Mouse (Mus musculus): ENCODE results near the gene Cep78. TPM values are rescaled to one million over a fixed set of nuclear protein-coding genes. Genes with fewer than 3 reads are reported as not detected.

The Cep78 gene
- polyA plus RNA-seq, 1 experiment from 2014 or later, result 18.2 TPM

- Histone ChIP-seq H3K27me3 (ENCODE audit: control insufficient read depth, insufficient read depth, low read length) (no peaks in the 10 kb centered on the region), H3K36me3 (ENCODE audit: control insufficient read depth, insufficient read depth, low read length) (peaks cover 3% of the 10 kb centered on the region; the same call in 1 of the 2 replicates), H3K27ac (ENCODE audit: low read length) (no peak overlapping the region), H3K4me1 (ENCODE audit: control insufficient read depth, insufficient read depth, low read length) (no peaks in the 10 kb centered on the region; the same call in none of the 2 replicates), H3K9ac (ENCODE audit: low read length) (no peak overlapping the region), H3K4me3 (replicated peaks; ENCODE audit: low read length) (no peak overlapping the region), H3K9me3 (replicated peaks; ENCODE audit: control insufficient read depth, low read length) (no peaks in the 10 kb centered on the region; the same call in 1 of the 2 replicates), H3K4me2 (ENCODE audit: low read depth, low read length) (no peak overlapping the region)
- peak; percentile 62; the same call in 1 of the 2 replicates for ATAC-seq (ENCODE audit: insufficient read depth, low FRiP score)
- 52% methylated on average over 3 of the region's 3 CpGs for WGBS
Observed at GRCm38 (mm10) chr19:15950225-15950624, 34.6 kb downstream of the Cep78 start.

GRCm38 (mm10) chr19:15948867-15949266, 35.9 kb downstream of the Cep78 start:
- Histone ChIP-seq H3K27me3 (ENCODE audit: control insufficient read depth, insufficient read depth, low read length) (no peaks in the 10 kb centered on the region), H3K36me3 (ENCODE audit: control insufficient read depth, insufficient read depth, low read length) (no peaks in the 10 kb centered on the region)
- 73% methylated on average over 1 of the region's 1 CpGs for WGBS

GRCm38 (mm10) chr19:15948426-15948825, 36.4 kb downstream of the Cep78 start:
- H3K27me3 ChIP-seq (ENCODE audit: control insufficient read depth, insufficient read depth, low read length), result no peaks in the 10 kb centered on the region
- H3K9me3 ChIP-seq (replicated peaks; ENCODE audit: control insufficient read depth, low read length), result no peaks in the 10 kb centered on the region; the same call in 1 of the 2 replicates
- no peak for ATAC-seq (ENCODE audit: insufficient read depth, low FRiP score)
- no peak overlapping the region for H3K4me3 ChIP-seq (replicated peaks; ENCODE audit: low read length)
- no peaks in the 10 kb centered on the region; the same call in none of the 2 replicates for H3K4me1 ChIP-seq (ENCODE audit: control insufficient read depth, insufficient read depth, low read length)
- H3K36me3 ChIP-seq (ENCODE audit: control insufficient read depth, insufficient read depth, low read length), result no peaks in the 10 kb centered on the region
- no peak overlapping the region for H3K9ac ChIP-seq (ENCODE audit: low read length)
- no peak overlapping the region for H3K27ac ChIP-seq (ENCODE audit: low read length)
- 81% methylated on average over 7 of the region's 7 CpGs for WGBS
- no peak overlapping the region for H3K4me2 ChIP-seq (ENCODE audit: low read depth, low read length)

More at GRCm38 (mm10) chr19:15948867-15949266, 35.9 kb downstream of the Cep78 start:
- H3K4me1 ChIP-seq (ENCODE audit: control insufficient read depth, insufficient read depth, low read length), result no peaks in the 10 kb centered on the region; the same call in none of the 2 replicates
- no peak for ATAC-seq (ENCODE audit: insufficient read depth, low FRiP score)
- no peak overlapping the region for H3K9ac ChIP-seq (ENCODE audit: low read length)
- no peak overlapping the region for H3K4me2 ChIP-seq (ENCODE audit: low read depth, low read length)
- H3K27ac ChIP-seq (ENCODE audit: low read length), result no peak overlapping the region
- no peaks in the 10 kb centered on the region; the same call in 1 of the 2 replicates for H3K9me3 ChIP-seq (replicated peaks; ENCODE audit: control insufficient read depth, low read length)
- H3K4me3 ChIP-seq (replicated peaks; ENCODE audit: low read length), result no peak overlapping the region

GRCm38 (mm10) chr19:15947237-15947636, 37.6 kb downstream of the Cep78 start, which contains the start of gene Psat1:
Gene Psat1 (minus strand): TSS chr19:15947337.
- H3K4me2 ChIP-seq (ENCODE audit: low read depth, low read length), result no peak within 1 kb of the TSS
- H3K4me3 ChIP-seq (replicated peaks; ENCODE audit: low read length), result no peak within 1 kb of the TSS
- H3K27me3 ChIP-seq (ENCODE audit: control insufficient read depth, insufficient read depth, low read length), result no peaks in the 10 kb centered on the region
- no peaks in the 10 kb centered on the region for H3K36me3 ChIP-seq (ENCODE audit: control insufficient read depth, insufficient read depth, low read length)
- ATAC-seq (ENCODE audit: insufficient read depth, low FRiP score), result no peak
- H3K9me3 ChIP-seq (replicated peaks; ENCODE audit: control insufficient read depth, low read length), result no peaks in the 10 kb centered on the region; the same call in 1 of the 2 replicates
- H3K27ac ChIP-seq (ENCODE audit: low read length), result peak within 1 kb of the TSS; percentile 67
- H3K4me1 ChIP-seq (ENCODE audit: control insufficient read depth, insufficient read depth, low read length), result no peaks in the 10 kb centered on the region; the same call in none of the 2 replicates
- 79% methylated on average over 7 of the region's 7 CpGs for WGBS
- no peak within 1 kb of the TSS for H3K9ac ChIP-seq (ENCODE audit: low read length)

- H3K9me3 ChIP-seq (replicated peaks; ENCODE audit: control insufficient read depth, low read length), result no peaks in the 10 kb centered on the region; the same call in 1 of the 2 replicates
- H3K9ac ChIP-seq (ENCODE audit: low read length), result no peak overlapping the region
- ATAC-seq (ENCODE audit: insufficient read depth, low FRiP score), result peak; percentile 88
- WGBS, result 57% methylated on average over 10 of the region's 10 CpGs
- H3K4me2 ChIP-seq (ENCODE audit: low read depth, low read length), result no peak overlapping the region
- no peaks in the 10 kb centered on the region for H3K27me3 ChIP-seq (ENCODE audit: control insufficient read depth, insufficient read depth, low read length)
- no peaks in the 10 kb centered on the region for H3K36me3 ChIP-seq (ENCODE audit: control insufficient read depth, insufficient read depth, low read length)
- H3K27ac ChIP-seq (ENCODE audit: low read length), result peak overlapping the region; percentile 67
- H3K4me3 ChIP-seq (replicated peaks; ENCODE audit: low read length), result no peak overlapping the region
- H3K4me1 ChIP-seq (ENCODE audit: control insufficient read depth, insufficient read depth, low read length), result no peaks in the 10 kb centered on the region; the same call in none of the 2 replicates
Observed at GRCm38 (mm10) chr19:15946663-15947062, 38.1 kb downstream of the Cep78 start.

GRCm38 (mm10) chr19:15943117-15943423, 41.7 kb downstream of the Cep78 start:
- H3K4me3 ChIP-seq (replicated peaks; ENCODE audit: low read length), result no peak overlapping the region
- no peak for ATAC-seq (ENCODE audit: insufficient read depth, low FRiP score)
- no peaks in the 10 kb centered on the region; the same call in 1 of the 2 replicates for H3K4me1 ChIP-seq (ENCODE audit: control insufficient read depth, insufficient read depth, low read length)
- WGBS, result 83% methylated on average over 7 of the region's 7 CpGs
- H3K27me3 ChIP-seq (ENCODE audit: control insufficient read depth, insufficient read depth, low read length), result no peaks in the 10 kb centered on the region
- H3K27ac ChIP-seq (ENCODE audit: low read length), result no peak overlapping the region
- no peak overlapping the region for H3K4me2 ChIP-seq (ENCODE audit: low read depth, low read length)
- no peaks in the 10 kb centered on the region for H3K36me3 ChIP-seq (ENCODE audit: control insufficient read depth, insufficient read depth, low read length)
- no peaks in the 10 kb centered on the region for H3K9me3 ChIP-seq (replicated peaks; ENCODE audit: control insufficient read depth, low read length)
- no peak overlapping the region for H3K9ac ChIP-seq (ENCODE audit: low read length)

GRCm38 (mm10) chr19:15942421-15943116, 42.2 kb downstream of the Cep78 start:
- Histone ChIP-seq H3K9ac (ENCODE audit: low read length) (no peak overlapping the region), H3K36me3 (ENCODE audit: control insufficient read depth, insufficient read depth, low read length) (no peaks in the 10 kb centered on the region), H3K27me3 (ENCODE audit: control insufficient read depth, insufficient read depth, low read length) (no peaks in the 10 kb centered on the region), H3K9me3 (replicated peaks; ENCODE audit: control insufficient read depth, low read length) (no peaks in the 10 kb centered on the region), H3K4me1 (ENCODE audit: control insufficient read depth, insufficient read depth, low read length) (no peaks in the 10 kb centered on the region; the same call in 1 of the 2 replicates), H3K4me2 (ENCODE audit: low read depth, low read length) (no peak overlapping the region), H3K27ac (ENCODE audit: low read length) (no peak overlapping the region), H3K4me3 (replicated peaks; ENCODE audit: low read length) (no peak overlapping the region)
- ATAC-seq (ENCODE audit: insufficient read depth, low FRiP score), result no peak
- WGBS, result 65% methylated on average over 11 of the region's 11 CpGs

- H3K4me2 ChIP-seq (ENCODE audit: low read depth, low read length), result no peak overlapping the region; the same call in 1 of the 2 replicates
- WGBS, result 50% methylated on average over 8 of the region's 8 CpGs
Observed at GRCm38 (mm10) chr19:15941399-15941798, 43.4 kb downstream of the Cep78 start.

GRCm38 (mm10) chr19:15925719-15926045, 59.1 kb downstream of the Cep78 start:
- ATAC-seq (ENCODE audit: insufficient read depth, low FRiP score), result peak; percentile 74
- Histone ChIP-seq H3K4me3 (replicated peaks; ENCODE audit: low read length) (peak overlapping the region; percentile 72), H3K36me3 (ENCODE audit: control insufficient read depth, insufficient read depth, low read length) (no peaks in the 10 kb centered on the region), H3K27me3 (ENCODE audit: control insufficient read depth, insufficient read depth, low read length) (no peaks in the 10 kb centered on the region), H3K4me2 (ENCODE audit: low read depth, low read length) (peak overlapping the region; percentile 99), H3K9ac (ENCODE audit: low read length) (peak overlapping the region; percentile 78; the same call in 1 of the 2 replicates), H3K9me3 (replicated peaks; ENCODE audit: control insufficient read depth, low read length) (no peaks in the 10 kb centered on the region), H3K27ac (ENCODE audit: low read length) (peak overlapping the region; percentile 94), H3K4me1 (ENCODE audit: control insufficient read depth, insufficient read depth, low read length) (peaks cover 23% of the 10 kb centered on the region)
- WGBS, result 12% methylated on average over 4 of the region's 4 CpGs

More at GRCm38 (mm10) chr19:15941399-15941798, 43.4 kb downstream of the Cep78 start:
- Histone ChIP-seq H3K4me1 (ENCODE audit: control insufficient read depth, insufficient read depth, low read length) (no peaks in the 10 kb centered on the region), H3K27ac (ENCODE audit: low read length) (peak overlapping the region; percentile 83), H3K9me3 (replicated peaks; ENCODE audit: control insufficient read depth, low read length) (no peaks in the 10 kb centered on the region), H3K9ac (ENCODE audit: low read length) (no peak overlapping the region), H3K4me3 (replicated peaks; ENCODE audit: low read length) (no peak overlapping the region), H3K27me3 (ENCODE audit: control insufficient read depth, insufficient read depth, low read length) (no peaks in the 10 kb centered on the region), H3K36me3 (ENCODE audit: control insufficient read depth, insufficient read depth, low read length) (no peaks in the 10 kb centered on the region)
- ATAC-seq (ENCODE audit: insufficient read depth, low FRiP score), result peak; percentile 90

Data from stomach, embryonic 16.5 days (tissue).